Mouse (Mus musculus): ENCODE measurements around the gene Gm20850.
"Not testable (repeated sequence)": the region's sequence is repeated elsewhere in the genome, so short reads cannot be mapped to it uniquely, and the experiment has no call there.

Gene Gm20850

GRCm38 (mm10) chrY:75715022-75715421 lies at the start of gene Gm20850:
Gene Gm20850 (plus strand): TSS chrY:75715322.
- DNase-seq (ENCODE audit: low read depth, low spot score): not testable (repeated sequence)
